Mouse (Mus musculus): ENCODE results near the gene Hspb6.

Hspb6 gene

GRCm38 (mm10) chr7:30552102-30553020 lies at the start of gene Hspb6, which contains the start of gene Proser3:
Gene Hspb6, plus strand, starts transcription at chr7:30552178.
Gene Proser3, minus strand, starts transcription at chr7:30552299.
- peak; percentile 91 for DNase-seq (ENCODE audit: low spot score)

DNA sequence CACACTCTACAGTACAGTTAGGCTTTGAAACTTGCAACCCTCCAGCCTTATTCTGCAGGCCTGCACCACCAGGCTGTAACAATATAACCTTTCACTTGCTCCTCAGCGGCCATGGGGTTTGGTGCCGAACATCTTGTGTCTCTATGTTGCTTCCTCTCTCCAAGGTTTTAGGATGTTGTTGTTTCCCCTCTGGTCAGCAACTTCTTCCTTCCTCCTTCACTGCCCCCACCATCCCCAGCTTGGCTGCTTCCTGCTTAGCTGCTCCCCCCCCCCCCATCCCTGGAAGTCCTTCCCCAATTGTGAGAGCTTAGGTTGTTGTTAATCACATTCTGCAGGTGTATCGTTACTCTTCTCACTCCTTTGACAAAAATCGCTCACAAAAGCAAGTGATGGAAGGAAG lies 43.9 kb upstream of the Hspb6 start:
- DNase-seq (ENCODE audit: low spot score): no peak

DNA sequence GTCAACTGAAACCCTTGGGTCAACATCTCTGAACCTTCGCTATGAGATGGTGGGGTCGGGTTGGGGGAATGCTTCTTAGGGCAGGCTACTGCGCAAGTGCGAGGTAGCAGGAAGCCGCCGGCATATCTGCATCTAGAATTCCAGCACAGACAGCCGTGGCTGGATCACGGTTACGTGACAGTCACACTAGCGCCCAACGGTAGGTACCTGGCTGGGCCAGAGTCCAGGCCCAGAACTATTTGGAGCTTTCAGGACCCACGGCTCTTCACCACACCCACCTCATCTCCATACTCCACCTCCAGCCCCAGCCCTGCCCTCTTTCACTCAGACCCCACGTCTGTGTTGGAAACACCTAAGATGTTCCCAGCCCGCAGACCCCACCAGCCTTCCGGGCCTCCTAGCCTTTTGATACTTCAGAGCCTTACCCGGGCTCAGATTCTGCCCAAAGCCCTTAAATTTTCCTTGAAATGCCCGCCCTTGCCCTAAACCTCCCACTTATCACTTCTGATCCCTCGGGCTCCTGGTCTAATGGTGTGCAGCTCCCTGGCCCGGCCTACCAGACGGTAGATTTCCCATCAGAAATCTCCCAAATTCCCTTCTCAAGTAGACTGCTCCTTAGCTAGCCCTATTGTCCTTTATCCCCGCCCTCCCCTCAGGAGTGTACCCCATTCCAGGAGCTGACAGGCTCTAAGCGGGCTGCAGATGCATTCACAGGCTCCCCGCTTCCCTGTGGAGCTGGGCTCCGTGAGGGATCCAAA lies 36.8 kb upstream of the Hspb6 start:
- no peak for DNase-seq (ENCODE audit: low spot score)

GRCm38 (mm10) chr7:30518325-30518724 lies 33.7 kb upstream of the Hspb6 start:
- no peak for DNase-seq (ENCODE audit: low spot score)

- DNase-seq (ENCODE audit: low spot score): no peak
Measured at GRCm38 (mm10) chr7:30520396-30520795, 31.6 kb upstream of the Hspb6 start.

DNA sequence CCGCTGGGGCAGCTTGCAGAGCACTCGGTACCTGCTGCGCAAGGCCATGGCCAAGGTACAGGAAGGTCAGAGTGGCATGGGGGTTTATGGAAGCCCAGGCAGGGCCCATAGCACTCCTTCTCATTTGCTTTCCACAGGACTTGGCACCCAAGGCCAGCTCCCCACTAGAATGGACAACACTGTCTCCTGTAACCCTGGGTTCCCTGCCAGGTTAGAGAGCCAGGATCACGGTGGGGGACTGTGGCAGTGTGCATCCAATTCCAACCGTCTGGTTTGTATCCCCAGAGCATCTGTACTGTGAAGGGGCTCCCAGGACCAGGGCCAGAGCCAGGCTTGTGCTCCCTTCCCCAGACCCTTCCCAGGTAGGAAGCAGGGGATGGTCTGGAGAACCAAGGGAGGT lies 31.1 kb upstream of the Hspb6 start:
- DNase-seq (ENCODE audit: low spot score): no peak

GRCm38 (mm10) chr7:30522871-30523270 lies 29.1 kb upstream of the Hspb6 start:
- no peak for DNase-seq (ENCODE audit: low spot score)

- no peak for DNase-seq (ENCODE audit: low spot score)
Measured at GRCm38 (mm10) chr7:30524487-30524886, 27.5 kb upstream of the Hspb6 start.

DNA sequence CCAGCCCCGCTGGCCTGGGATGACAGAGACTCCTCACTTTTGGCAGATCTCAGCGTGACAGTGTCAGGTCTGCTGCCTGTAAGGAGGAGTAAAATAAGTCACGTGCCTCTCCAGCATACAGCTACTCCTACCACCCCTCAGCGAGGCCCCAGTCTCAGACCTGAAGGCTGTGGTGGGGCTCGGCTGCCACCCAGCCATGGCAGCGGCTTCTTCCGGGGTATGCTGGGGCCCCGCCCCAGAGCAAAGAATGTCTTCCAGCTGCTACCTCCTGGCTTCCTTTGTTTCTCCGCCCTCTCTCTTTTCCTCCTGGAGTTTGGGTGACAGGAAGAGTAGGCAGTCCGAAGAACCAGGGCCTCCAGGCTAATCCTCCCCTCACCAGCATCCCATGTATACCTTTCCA lies 26.0 kb upstream of the Hspb6 start:
- DNase-seq (ENCODE audit: low spot score): no peak

DNA sequence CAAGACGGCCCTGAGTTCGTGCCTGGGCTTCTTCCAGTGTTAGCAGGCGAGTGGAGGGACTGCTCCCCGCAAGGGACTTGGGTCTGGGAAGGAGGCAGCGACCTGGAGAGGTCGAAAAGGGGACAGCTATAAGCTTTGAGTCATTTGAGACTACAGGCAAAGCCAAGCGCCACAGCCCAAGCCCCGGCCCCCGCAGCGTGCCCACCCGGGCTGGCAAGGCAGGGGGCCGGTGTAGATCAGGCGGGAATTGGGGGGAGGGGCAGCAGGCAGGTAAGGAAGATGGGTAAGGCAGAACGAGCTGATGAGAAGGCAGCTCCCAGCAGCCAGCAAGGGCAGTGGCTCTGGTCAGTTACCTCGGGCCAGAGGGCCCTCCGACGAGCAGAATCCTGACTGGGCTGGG lies 25.6 kb upstream of the Hspb6 start:
- DNase-seq (ENCODE audit: low spot score): no peak

GRCm38 (mm10) chr7:30526981-30527380 lies 25.0 kb upstream of the Hspb6 start:
- DNase-seq (ENCODE audit: low spot score): no peak

DNA sequence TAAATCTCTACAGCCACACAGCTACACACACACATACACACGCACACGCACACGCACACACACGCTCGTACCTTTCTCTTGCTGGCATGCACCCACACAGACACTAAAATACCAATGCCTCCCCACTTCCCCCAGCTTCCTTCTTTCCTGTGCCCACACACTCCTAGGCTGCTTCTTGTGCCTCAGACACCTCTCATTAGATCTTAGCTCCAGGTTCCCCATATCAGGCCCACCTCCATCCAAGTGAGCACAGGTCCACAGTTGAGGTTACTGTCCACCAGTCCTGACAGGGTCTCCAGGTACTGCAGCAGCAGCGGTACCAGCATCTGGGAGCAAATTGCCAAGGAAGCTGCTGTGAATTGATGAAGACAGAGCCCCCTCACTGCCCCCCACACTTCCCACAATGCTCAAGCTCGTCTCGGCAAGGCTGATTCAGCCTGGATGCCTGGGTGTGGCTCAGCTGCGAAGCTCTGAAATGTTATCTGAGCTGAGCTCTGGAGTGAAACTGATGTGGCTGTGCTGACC lies 20.6 kb upstream of the Hspb6 start:
- no peak for DNase-seq (ENCODE audit: low spot score)

DNA sequence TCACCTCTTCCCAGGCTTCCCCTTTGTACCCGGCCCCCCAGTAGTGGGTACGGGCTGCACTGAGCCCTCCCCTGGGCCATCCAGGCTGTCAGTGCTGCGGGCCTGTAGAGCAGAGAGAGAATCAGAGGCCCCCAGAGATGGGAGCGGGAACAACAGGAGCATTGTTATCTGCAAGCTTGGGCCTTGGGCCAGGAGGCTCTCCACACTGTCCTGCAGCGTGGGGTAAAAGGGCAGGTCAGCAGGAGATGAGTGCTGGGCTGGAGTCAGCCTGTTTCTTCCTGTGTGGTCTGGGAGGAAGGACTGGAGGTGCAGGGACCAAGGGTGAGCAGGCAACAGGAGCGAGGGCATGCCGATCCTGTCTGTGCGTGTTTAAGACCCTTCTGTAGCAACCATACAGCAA lies 19.0 kb upstream of the Hspb6 start:
- DNase-seq (ENCODE audit: low spot score): no peak

DNA sequence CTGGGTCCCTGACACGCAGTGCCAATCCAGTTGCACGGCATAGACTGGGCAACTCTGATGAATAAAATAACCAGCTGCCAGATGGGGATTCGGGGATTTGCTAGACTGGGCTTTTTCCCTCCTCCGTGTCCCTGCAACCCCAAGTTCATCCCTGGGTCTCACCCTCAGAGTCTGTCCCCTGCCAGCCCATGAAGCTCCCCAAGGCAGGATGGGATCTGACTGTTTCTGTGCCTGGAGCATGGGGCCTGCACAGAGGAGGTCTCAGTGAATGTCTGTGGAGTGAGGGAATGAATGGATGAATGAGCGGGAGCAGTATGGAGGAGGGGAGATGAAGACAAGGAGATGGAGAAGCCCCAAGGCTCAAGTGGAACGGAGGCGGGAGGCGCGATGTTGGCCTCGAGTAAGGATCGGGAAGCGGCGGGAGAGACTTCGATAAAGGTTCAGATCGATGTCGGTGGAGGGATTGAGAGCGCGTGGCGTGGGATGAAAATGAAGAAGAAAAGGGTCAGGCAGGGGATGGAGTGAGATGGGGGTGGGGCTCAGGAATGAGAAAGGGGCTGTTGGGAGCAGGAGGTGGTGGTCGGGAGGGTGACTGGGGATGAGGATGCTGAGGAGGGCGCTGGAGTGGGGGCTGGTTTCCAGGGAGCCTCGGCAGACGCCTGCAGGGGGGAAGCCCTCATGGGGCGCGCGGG lies 17.9 kb upstream of the Hspb6 start:
- no peak for DNase-seq (ENCODE audit: low spot score)

- DNase-seq (ENCODE audit: low spot score): peak; percentile 88
Measured at GRCm38 (mm10) chr7:30534633-30535577, 17.1 kb upstream of the Hspb6 start, which contains the start of gene Arhgap33. Gene Arhgap33, minus strand, starts transcription at chr7:30535060.

DNA sequence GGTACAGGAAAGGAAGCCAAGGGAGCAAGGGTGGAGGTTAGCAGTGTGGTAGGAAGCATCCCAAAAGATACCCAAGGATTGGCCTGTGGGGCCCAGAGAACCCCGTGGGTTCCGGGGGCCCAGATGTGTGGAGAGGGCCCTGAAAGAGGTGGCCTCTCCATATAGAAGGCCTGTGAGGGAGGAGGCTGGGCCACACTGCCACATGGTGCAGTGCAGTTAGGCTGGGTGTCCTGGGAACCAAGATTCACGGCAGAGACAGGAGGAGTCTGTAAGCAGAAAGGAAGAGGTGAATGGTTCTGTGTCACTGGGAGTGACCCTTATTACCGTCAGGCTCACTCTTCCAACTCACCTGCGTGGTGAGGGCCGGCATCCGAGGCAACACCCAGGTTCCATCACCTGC lies 11.4 kb upstream of the Hspb6 start:
- DNase-seq (ENCODE audit: low spot score): no peak

- no peak for DNase-seq (ENCODE audit: low spot score)
Measured at GRCm38 (mm10) chr7:30544327-30544726, 7.7 kb upstream of the Hspb6 start.

DNA sequence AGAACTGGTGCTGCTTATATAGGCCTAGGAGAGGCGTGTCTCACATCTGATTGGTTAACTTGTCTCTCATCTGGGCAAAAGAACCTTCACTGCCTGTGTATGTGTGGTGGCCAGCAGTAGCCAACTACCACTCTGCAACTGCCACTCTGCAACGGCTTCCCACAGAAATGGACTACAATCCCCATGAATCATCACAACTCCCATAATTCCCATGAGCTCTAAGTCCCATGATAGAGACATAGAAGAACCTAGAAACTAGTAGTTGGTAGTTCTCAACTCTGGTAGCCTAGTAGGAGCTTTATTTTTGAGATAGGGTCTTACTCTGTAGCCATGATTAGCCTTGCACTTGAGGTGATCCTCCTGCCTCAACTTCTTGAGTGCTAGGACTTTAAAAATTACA lies 2.1 kb upstream of the Hspb6 start:
- no peak for DNase-seq (ENCODE audit: low spot score)

- DNase-seq (ENCODE audit: low spot score): no peak
Measured at GRCm38 (mm10) chr7:30550603-30551002, 1.4 kb upstream of the Hspb6 start.

DNA sequence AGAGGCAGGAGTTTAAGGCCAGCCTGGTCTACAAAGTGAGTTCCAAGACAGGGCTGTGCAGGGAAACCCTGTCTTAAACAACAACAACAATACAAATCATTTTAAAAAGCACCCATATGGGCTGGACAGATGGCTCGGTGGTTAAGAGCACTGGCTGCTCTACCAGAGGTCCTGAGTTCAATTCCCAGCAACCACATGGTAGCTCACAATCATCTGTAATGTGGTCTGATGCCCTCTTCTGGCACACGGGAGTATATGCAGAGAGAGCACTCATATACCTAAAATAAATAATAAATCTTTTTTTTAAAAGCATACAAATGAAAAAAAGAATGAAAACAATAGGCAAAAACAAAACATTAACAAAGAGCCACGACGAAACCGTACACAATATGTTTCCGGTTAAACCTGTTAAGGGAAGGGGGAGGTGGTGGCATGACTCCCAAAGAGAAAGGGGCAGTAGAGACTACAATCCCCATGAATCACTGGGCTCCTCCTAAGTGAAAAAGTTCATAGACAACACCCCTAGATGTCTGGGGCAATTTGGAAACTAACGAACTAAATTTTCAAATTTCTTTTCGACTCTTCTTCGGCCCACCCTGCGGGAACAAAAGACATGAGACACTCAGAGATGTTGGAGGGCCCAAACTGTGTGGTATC lies 405 bp upstream of the Hspb6 start:
- DNase-seq (ENCODE audit: low spot score): no peak

Data from urinary bladder, postnatal 25 days (tissue).